Mouse (Mus musculus) lung, postnatal 10 days (tissue): Measurements from ENCODE around the gene Jph3.

Source experiments
- DNase-seq: peaks from one replicate; pipeline ENCODE4 v3.0.0; 2021

The Jph3 gene

GRCm38 (mm10) chr8:121729323-121729722, at the start of gene Jph3:
Jph3 (plus strand) TSS chr8:121729623.
- DNase-seq = no peak

DNA sequence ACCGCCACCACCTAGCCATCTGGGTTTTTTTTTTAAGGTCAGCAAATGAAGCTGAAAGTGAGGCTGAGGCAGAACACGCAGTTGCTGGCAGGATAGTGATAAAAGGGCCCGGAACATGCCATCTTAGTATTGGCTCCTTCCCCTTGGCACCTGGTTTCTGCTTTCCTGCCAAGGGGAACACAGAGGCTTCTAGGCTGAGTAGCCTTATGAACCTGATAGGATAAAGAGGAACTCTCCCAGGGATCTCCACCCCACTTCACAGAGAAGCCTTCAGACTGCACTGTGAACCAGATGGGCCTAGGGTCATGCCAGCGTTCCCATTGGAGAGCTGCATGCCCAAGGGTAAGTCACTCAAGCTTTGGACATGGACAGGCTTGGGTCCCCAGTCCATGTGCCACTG, 48.5 kb upstream of the Jph3 start:
- DNase-seq = no peak

DNA sequence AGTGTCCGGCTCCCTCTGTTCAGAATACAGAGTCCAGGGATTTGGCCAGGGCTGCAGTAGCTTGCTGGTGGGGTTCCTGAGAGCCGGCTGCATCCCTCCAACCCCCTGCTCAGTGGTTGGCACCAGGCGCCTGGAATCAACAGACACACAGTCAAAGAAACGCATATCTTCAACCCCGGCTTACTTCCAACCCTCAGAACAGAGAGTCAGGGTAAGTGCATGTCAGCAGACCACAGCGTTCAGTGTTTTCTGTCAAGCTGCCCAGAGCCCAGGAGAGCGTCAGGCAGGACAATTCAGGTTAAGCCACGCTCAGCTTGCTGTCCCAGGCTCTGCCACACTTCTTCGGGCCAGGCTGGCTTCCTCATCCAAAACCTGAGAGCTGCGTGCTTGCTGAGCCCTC, 48.0 kb upstream of the Jph3 start:
- no peak for DNase-seq

DNA sequence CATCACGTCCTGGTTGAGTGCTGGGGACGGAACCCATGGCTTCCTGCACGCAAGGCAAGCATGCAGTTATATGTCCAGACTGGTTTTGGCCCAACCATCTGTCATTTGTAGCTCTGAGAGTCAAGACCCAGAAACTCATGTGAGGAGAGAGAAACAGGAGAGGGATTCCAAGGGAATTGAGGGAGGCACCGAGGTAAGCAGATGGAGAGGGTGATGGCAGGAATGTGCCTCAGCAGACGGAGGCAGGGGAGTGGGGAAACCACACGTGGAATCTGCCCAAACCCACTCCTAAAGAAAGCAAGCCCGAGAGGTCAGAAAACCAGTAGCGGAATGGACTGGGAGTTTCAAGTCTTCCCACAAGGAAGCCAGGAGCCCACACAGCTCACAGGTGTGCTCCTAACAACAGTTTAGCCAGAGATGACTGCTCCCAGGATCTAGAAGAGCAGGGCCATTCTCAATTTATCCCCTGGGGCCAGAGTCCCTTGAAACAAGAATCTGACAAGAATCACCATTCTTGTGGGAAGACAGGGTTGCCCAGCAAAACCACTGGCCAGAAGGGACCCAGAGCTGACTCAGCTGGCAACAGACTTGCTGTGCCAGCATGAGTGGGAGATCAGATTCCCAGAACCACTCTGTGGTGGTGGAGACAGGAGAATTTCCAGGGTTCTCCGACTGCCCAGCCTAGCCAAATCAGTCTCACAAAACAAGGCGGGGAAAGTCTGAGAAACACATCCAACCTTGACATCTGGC, 46.2 kb upstream of the Jph3 start:
- no peak for DNase-seq

GRCm38 (mm10) chr8:121685419-121685818, 44.0 kb upstream of the Jph3 start:
- peak; percentile 77 for DNase-seq

DNA sequence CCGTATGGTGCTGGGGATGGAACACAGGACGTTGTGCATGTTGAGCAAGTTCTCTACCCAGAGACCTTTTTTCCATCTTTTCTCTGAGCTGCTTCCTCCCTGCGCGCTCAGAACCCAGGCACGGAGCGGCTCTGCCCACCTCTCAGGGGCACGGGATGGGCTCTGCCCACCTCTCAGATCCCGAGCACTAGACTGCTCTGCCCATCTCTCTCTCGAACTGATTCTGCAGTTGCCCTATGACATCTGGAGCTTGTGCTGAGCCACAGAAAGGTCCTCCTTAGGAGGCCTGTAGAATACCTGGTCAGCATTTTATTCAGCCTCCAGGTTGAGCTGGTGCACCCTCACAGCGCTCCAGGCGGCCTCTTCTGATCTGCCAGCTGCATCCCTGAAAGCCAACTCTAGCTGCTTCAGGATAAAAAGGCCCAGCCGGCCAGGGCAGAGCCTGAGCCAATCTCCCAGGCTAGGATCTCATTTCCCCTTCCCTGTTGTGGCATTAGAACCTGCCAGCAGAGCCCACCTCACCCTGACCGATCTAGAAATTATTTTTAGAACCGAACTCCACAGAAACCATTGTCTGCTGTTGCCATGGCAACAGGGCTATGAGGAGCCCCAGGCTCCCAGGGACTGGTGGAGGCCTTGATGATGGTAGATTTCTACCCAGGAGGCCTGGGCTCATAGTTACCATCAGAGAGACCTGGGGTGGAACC, 41.8 kb upstream of the Jph3 start:
- DNase-seq = no peak

DNA sequence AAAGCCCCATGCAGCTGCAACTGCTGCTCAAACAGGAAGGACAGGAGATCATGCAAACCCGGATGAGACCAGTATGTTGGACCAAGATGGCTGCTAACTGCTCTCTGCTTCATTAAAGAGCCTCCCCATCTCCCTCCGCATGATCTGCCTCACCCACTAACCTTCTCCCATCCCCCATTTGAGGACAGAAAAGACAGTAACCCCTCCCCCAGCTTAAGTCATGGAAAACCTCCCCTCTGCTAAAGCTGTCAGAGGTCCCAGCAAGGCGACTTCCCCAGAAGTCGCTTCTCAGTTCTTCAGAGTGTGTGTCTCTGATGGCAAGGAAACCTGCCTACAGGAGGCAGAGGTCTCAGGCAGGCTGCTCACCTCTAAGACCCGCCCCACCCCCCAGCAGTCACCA, 40.9 kb upstream of the Jph3 start:
- no peak for DNase-seq

DNA sequence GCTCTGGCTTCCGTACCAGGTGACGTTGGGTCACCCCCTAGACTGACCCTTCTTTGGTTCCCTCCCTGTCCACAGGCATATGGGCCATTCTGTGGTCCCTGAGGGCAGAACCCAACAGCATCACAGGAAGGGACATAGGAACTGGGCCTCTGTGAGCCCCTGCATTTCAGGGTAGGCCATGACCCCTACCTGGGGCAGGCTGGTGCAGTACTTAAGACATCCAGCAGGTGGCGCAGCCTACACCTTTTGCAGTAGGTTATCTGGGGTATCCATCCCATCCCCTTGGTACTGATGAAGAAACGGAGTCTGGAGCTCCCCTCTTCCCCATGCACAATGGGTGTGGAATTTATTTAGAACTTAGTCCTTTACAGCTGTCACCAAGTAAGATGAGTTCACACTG, 35.0 kb upstream of the Jph3 start:
- DNase-seq = peak; percentile 42

DNA sequence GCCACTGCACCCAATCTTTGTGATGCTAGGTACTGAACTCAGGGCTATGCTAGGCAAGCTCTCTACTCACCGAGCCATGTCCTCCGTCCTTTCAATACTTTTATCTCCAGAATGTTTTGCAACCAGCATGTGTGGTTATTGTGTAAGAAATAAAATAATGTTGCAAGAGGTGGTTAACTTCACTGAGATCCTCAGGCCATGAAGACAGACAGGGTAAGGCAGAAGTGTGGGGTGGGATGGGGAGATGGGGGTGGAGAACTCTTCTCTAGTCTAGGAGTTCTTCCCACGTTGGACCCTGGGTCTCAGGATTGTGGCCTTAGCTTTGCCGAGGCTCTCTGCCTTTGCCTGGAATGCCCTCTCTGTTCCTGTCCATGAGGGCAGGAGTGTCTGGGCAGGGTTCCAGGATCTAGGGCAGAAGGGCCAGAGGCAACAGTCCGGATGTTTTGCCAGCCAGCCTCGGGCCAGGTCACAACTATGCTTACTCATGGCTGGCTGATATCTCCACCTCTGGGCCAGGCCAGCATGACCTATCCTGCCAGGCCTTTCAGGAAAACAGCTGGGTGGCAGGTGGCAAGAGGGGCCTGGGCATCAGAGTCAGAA, 33.7 kb upstream of the Jph3 start:
- DNase-seq = peak; percentile 67

GRCm38 (mm10) chr8:121697735-121698614, 31.4 kb upstream of the Jph3 start:
- no peak for DNase-seq

- no peak for DNase-seq
Measured at GRCm38 (mm10) chr8:121698615-121699101, 30.8 kb upstream of the Jph3 start.

- no peak for DNase-seq
Measured at GRCm38 (mm10) chr8:121699936-121700335, 29.5 kb upstream of the Jph3 start.

GRCm38 (mm10) chr8:121705174-121705573, 24.2 kb upstream of the Jph3 start:
- no peak for DNase-seq

DNA sequence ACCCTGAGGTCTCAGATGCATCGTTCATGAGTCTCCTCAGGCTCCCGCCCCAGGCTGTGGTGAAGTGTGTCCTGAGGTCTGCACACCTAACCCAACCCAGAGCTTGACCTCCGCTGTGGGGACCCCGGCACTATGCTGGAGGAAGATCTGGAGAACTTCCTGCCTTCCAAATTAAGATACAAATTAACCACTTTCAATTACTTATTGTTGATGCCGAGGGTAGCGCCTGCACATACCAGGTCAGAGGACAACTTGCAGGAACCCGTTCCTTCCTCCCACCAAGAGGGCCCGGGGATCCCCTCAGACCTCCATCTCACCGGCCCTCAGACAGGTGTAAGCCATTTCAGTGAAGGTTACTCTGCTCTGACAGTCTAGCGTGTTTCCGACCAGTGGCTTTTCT, 22.5 kb upstream of the Jph3 start:
- DNase-seq = no peak

DNA sequence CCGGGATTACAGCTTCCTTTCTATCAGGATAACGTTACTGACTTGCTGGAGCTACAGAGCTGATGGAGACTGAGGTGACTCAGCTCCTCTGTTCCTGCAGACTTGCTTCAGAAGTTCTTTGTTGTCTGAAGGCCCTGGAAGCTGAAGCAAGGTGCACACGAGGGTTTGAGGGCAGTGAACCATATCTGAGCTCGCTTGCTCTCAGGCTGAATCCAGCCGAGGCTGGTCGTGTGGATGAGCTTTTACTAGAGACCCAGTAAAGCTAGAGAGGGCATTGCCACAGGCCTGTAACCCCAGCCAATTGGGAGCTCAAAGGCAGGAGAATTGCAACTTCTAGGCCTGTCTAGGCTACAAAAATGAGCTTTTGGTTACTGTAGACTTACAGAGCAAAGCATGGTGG, 21.0 kb upstream of the Jph3 start:
- DNase-seq = no peak

DNA sequence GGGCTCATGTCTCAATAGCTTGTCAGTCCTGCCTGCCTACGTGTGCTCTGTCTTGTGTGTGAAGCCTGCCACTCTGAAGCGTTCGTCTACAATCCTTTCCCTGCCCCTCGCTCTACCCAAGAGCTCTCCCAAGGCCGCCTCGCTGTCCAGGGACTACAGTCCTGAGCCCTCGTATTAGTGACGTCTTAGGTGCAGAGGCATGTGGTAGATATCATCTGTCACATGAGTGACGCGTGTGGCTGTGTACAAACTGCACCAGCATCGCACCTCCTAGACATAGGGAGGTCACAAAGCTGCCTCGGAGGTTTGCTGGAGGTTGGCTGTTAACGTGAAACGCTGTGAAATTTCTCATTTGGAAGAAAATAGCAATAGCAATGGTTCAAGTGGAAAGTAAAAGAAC, 11.9 kb upstream of the Jph3 start:
- DNase-seq = no peak

DNA sequence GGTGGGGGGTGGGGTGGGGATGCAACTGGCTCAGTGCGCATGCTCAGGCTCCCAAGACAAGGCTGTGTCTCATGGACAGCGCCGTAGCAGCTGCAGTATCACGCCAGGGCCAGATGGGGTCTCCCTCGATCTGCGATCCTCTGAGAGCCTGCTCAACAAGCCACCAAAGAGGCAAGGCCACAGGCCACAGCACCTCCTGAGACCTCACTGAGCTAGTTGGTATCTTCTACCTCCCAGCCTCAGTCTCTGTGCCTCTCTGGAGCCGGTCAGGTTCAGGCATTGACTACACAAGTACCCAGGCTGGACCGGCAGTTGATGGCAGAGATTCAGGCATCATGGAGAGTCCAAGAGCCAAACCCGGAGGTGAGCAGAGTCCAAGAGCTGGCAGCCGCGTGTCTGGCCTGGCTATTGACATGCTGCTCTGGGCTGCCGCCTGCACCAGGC, 11.4 kb upstream of the Jph3 start:
- peak; percentile 91 for DNase-seq

- no peak for DNase-seq
Measured at GRCm38 (mm10) chr8:121718925-121719324, 10.5 kb upstream of the Jph3 start.

DNA sequence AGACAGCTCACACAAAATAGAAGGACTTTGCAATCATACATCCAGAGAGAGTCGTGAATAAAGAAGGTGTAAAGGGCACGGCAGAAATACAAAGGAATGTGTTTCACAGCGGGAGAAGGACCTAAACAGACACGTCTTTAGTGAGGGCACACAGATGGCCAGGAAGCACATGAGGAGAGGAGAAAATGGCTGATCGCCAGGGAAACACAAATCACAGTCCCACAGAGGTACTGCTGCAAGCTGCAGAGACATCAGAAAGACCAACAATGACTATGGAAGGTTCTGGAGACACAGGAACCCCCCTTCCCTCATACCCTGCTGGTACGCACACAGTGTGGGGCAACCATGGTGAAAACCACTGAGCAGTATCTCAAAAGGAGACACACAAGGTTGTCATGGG, 8.4 kb upstream of the Jph3 start:
- DNase-seq = no peak

GRCm38 (mm10) chr8:121723846-121724245, 5.6 kb upstream of the Jph3 start:
- DNase-seq = no peak

DNA sequence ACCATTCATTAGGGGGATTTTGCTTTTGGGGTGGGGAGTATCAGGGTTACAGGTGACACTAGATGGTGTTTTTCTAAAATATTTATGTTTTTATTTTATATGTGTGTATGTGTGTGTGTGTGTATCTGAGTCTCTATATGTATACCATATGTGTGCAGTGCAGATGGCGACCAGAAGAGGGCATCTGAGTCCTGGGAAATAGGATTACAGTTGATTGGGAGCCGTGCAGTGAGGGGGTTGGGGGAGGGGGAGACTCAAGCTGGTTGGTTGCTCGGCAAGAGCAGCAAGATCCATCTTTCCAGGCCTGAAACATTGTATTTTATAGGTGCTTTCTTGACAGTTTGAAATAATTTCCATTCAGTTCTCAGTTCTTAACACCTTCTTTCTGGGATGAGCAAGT, 2.3 kb upstream of the Jph3 start:
- no peak for DNase-seq

DNA sequence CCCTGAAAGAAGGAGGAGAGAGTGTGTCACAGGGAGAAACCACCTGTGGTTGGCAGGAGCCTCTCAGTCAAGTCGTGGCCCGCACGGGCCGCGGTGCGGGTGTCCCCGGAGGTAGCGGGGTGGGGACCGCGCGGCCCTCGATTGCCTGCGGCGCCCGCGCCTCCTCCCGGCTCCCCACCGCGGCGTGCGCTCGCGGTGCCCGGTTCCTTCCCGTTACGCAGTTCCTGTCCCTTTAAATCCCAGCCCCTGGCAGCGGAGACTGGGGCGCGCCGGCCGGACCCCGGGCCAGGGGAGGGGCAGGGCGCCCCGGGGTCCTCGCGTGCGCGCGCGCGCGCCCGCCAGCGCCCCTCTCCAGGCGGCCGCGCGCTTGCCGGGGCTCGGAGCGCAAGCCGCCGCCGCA, 331 bp downstream of the Jph3 start:
- no peak for DNase-seq

- DNase-seq = no peak
Measured at GRCm38 (mm10) chr8:121730170-121730569, 747 bp downstream of the Jph3 start.
